ENCODE assay signal across 24 mouse cellular contexts in the genomic region with DNA sequence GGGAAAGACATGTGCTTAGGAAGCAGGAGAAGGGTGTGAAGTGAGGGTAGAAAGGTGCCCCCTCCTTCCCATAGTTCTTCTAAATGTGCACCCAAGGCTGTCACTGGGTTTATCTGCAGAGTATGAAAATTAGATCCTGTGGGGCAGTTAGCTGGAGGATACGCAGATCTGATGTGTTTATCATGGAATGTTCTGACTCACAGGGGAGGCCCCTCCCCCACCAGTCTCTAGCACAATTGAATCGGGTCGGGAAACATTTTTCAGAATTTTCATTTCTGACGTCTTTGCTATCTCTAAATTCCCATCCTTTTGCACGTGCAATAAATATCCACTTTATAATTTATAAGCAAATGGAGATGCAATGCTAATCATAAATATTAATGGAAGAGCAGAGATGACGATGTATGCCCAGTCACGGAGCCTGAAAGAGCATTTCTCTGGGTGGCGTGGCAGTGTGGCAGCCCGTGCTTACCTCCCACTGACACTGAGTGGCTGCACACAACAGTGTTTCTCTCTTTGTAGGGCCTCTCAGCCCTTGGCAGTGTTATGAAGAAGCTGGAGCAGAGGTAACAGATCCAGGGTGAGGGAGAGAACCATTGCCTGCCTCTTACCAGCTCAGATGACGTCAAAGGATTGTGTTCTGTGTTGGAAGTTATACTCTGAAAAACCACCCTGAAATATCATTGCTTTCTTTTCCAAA.
DNase-seq lines count a peak whose midpoint lies in the region; ATAC-seq and TF ChIP-seq lines count a peak whose summit lies in the region.
"Had no signal": no experiment of that assay in that cellular context is flagged by ENCODE, and none has a peak within 500 bp of the region (broad histone marks: within the 10 kb centered on the region; RNA-seq: fewer than 3 reads in every experiment).

No protein-coding gene starts in this region.

- no peak for TF ChIP-seq CTCF in C2C12 (IDR thresholded peaks at IDR 0.05; ENCODE audit: control insufficient read depth, insufficient read depth, insufficient read length)
- TF ChIP-seq CTCF in hindbrain, postnatal 0 days (IDR thresholded peaks at IDR 0.05; ENCODE audit: low read depth) = no peak

- no peaks in the 10 kb centered on the region for H3K79me2 ChIP-seq in C2C12 (ENCODE audit: control insufficient read depth, insufficient read depth)

- H3K4me1 ChIP-seq in hindbrain, postnatal 0 days (ENCODE audit: insufficient read depth, low read length) = no peaks in the 10 kb centered on the region
- H3K4me1 ChIP-seq: embryonic facial prominence, embryonic 10.5 days; forebrain, embryonic 13.5 days; hindbrain, embryonic 12.5 days; limb, embryonic 15.5 days; liver, embryonic 15.5 days; neural tube, embryonic 15.5 days had no signal

- peak; percentile 33 for DNase-seq in lung, postnatal 10 days
- no peak for DNase-seq in lung, adult 18-20 months
- peak; percentile 87 for DNase-seq in NIH3T3 (ENCODE audit: low read depth)
- DNase-seq in adrenal gland, postnatal 36 days = peak; percentile 66 to 83
- DNase-seq in kidney, postnatal 4 days = no peak
- DNase-seq in natural killer cell, adult 2 months (ENCODE audit: low spot score in 2 of 2) = no peak
- no peak for DNase-seq in hindbrain, postnatal 0 days (ENCODE audit: low spot score)
- DNase-seq: cerebellum, adult 9-10 months; gastrocnemius, postnatal 25 days; heart, postnatal 10 days; kidney, adult 8-10 months; kidney, postnatal 25 days; lung, postnatal 14 days; thymus, postnatal 14 days had no signal

- no peak overlapping the region for H3ac ChIP-seq in C2C12 (ENCODE audit: control insufficient read depth, insufficient read length, low read depth)

- no peak overlapping the region for H3K4me3 ChIP-seq in C2C12 (ENCODE audit: insufficient read depth, poor library complexity, severe bottlenecking)
- H3K4me3 ChIP-seq in hindbrain, postnatal 0 days (ENCODE audit: low read length) = no peak overlapping the region
- H3K4me3 ChIP-seq: embryonic facial prominence, embryonic 10.5 days; erythroblast, embryonic 14.5 days; forebrain, embryonic 13.5 days; hindbrain, embryonic 12.5 days; limb, embryonic 15.5 days; liver, embryonic 15.5 days; neural tube, embryonic 15.5 days had no signal

- no peak overlapping the region for H3K9ac ChIP-seq in hindbrain, postnatal 0 days (replicated peaks; ENCODE audit: low read length)
- H3K9ac ChIP-seq: forebrain, embryonic 13.5 days; hindbrain, embryonic 12.5 days; limb, embryonic 15.5 days; liver, embryonic 15.5 days; neural tube, embryonic 15.5 days had no signal

- no peak for ATAC-seq in hindbrain, postnatal 0 days
- ATAC-seq: forebrain, embryonic 13.5 days; inflammation-experienced regulatory T-cells, adult 6 months had no signal

- no peaks in the 10 kb centered on the region for H3K9me3 ChIP-seq in hindbrain, postnatal 0 days (ENCODE audit: low read length)
- H3K9me3 ChIP-seq: embryonic facial prominence, embryonic 10.5 days; hindbrain, embryonic 12.5 days; limb, embryonic 15.5 days; liver, embryonic 15.5 days; neural tube, embryonic 15.5 days had no signal

- H3K4me2 ChIP-seq in hindbrain, postnatal 0 days (ENCODE audit: low read depth, low read length) = no peak overlapping the region
- H3K4me2 ChIP-seq: forebrain, embryonic 13.5 days; heart, embryonic 11.5 days; hindbrain, embryonic 12.5 days; limb, embryonic 15.5 days; liver, embryonic 15.5 days; neural tube, embryonic 15.5 days had no signal

- H3K36me3 ChIP-seq in C2C12 (ENCODE audit: control insufficient read depth, insufficient read depth) = no peaks in the 10 kb centered on the region
- no peaks in the 10 kb centered on the region for H3K36me3 ChIP-seq in hindbrain, postnatal 0 days (ENCODE audit: insufficient read depth, low read length)
- H3K36me3 ChIP-seq: embryonic facial prominence, embryonic 10.5 days; hindbrain, embryonic 12.5 days; limb, embryonic 15.5 days; liver, embryonic 15.5 days; neural tube, embryonic 15.5 days had no signal

- H3K27ac ChIP-seq in hindbrain, postnatal 0 days = no peak overlapping the region
- H3K27ac ChIP-seq: embryonic facial prominence, embryonic 10.5 days; forebrain, embryonic 13.5 days; hindbrain, embryonic 12.5 days; limb, embryonic 15.5 days; liver, embryonic 15.5 days; neural tube, embryonic 15.5 days had no signal

- no peaks in the 10 kb centered on the region for H3K79me3 ChIP-seq in C2C12 (ENCODE audit: low read depth)

- 66% methylated on average over 10 of the region's 10 CpGs for WGBS in hindbrain, postnatal 0 days

- H3K27me3 ChIP-seq in C2C12 (ENCODE audit: control insufficient read depth, insufficient read depth, insufficient read length) = no peaks in the 10 kb centered on the region
- no peaks in the 10 kb centered on the region for H3K27me3 ChIP-seq in hindbrain, postnatal 0 days (ENCODE audit: insufficient read depth, low read length)
- H3K27me3 ChIP-seq: forebrain, embryonic 13.5 days; hindbrain, embryonic 12.5 days; limb, embryonic 15.5 days; liver, embryonic 15.5 days; neural tube, embryonic 15.5 days had no signal

TF ChIP-seq in C2C12, 6 proteins besides CTCF, POLR2A, EP300 and RAD21:
- TF ChIP-seq MAX (IDR thresholded peaks at IDR 0.05) (no peak), FOSL1 (IDR thresholded peaks at IDR 0.05; ENCODE audit: insufficient read depth, low read length, poor library complexity, severe bottlenecking) (peak; percentile 22)

Comparison
In these comparisons a context has a peak if more than half of its experiments do, and no peak if none do; other contexts are left out.
1. DNase-seq: peak in lung, postnatal 10 days (single experiment), NIH3T3 (single experiment) and adrenal gland, postnatal 36 days (2 of 2); none in lung, adult 18-20 months (0 of 2), kidney, postnatal 4 days (0 of 2), natural killer cell, adult 2 months (0 of 2) and hindbrain, postnatal 0 days (single experiment).